Mouse (Mus musculus): ENCODE measurements around the gene Nfkb2. TPM values are rescaled to one million over a fixed set of nuclear protein-coding genes. Genes with fewer than 3 reads are reported as not detected.

Gene Nfkb2
- total and polyA plus RNA-seq, 3 experiments: 27.2 to 43.0 TPM; not detected in 1

GRCm38 (mm10) chr19:46313116-46313515 lies 9.0 kb downstream of the Nfkb2 start:
- no peak overlapping the region for H3K27ac ChIP-seq (ENCODE audit: control insufficient read depth, low read depth, low read length)
- no peaks in the 10 kb centered on the region for H3K9me3 ChIP-seq (replicated peaks; ENCODE audit: insufficient read depth, low read length)
- TF ChIP-seq EP300 (IDR thresholded peaks at IDR 0.05; ENCODE audit: low read depth in 1 of 2, low read length in 2 of 2): no peak
- no peak overlapping the region for H3K4me3 ChIP-seq (ENCODE audit: control insufficient read depth in 1 of 2, insufficient read depth in 1 of 2, low read depth in 2 of 2, low read length in 2 of 2)
- no peak overlapping the region for H3K9ac ChIP-seq (ENCODE audit: control insufficient read depth, low read depth, low read length, poor library complexity, severe bottlenecking)
- H3K36me3 ChIP-seq (ENCODE audit: control insufficient read depth in 1 of 2, insufficient read depth in 2 of 2, low read length in 2 of 2): peaks cover 0 to 16% of the 10 kb centered on the region in 2 experiments; a peak in 2 of 4 replicates
- H3K27me3 ChIP-seq (ENCODE audit: control insufficient read depth in 1 of 2, insufficient read depth in 2 of 2, low read length in 2 of 2): no peaks in the 10 kb centered on the region
- peaks cover 14 to 30% of the 10 kb centered on the region in 2 experiments for H3K4me1 ChIP-seq (ENCODE audit: control insufficient read depth in 1 of 2, insufficient read depth in 2 of 2, low read length in 2 of 2)
- no peaks in the 10 kb centered on the region for H3K79me2 ChIP-seq (ENCODE audit: control insufficient read depth, insufficient read depth, low read length, poor library complexity)
- DNase-seq (ENCODE audit: low read depth, low spot score): no peak

- DNase-seq (ENCODE audit: low read depth, low spot score): no peak
- H3K9me3 ChIP-seq (replicated peaks; ENCODE audit: insufficient read depth, low read length): no peaks in the 10 kb centered on the region
- H3K36me3 ChIP-seq (ENCODE audit: control insufficient read depth in 1 of 2, insufficient read depth in 2 of 2, low read length in 2 of 2): peaks cover 0 to 16% of the 10 kb centered on the region in 2 experiments; a peak in 2 of 4 replicates
- no peak overlapping the region for H3K27ac ChIP-seq (ENCODE audit: control insufficient read depth, low read depth, low read length)
- peaks cover 14 to 30% of the 10 kb centered on the region in 2 experiments for H3K4me1 ChIP-seq (ENCODE audit: control insufficient read depth in 1 of 2, insufficient read depth in 2 of 2, low read length in 2 of 2)
- no peak overlapping the region for H3K4me3 ChIP-seq (ENCODE audit: control insufficient read depth in 1 of 2, insufficient read depth in 1 of 2, low read depth in 2 of 2, low read length in 2 of 2)
- H3K27me3 ChIP-seq (ENCODE audit: control insufficient read depth in 1 of 2, insufficient read depth in 2 of 2, low read length in 2 of 2): no peaks in the 10 kb centered on the region
- no peak overlapping the region for H3K9ac ChIP-seq (ENCODE audit: control insufficient read depth, low read depth, low read length, poor library complexity, severe bottlenecking)
- H3K79me2 ChIP-seq (ENCODE audit: control insufficient read depth, insufficient read depth, low read length, poor library complexity): no peaks in the 10 kb centered on the region
- TF ChIP-seq BHLHE40 (IDR thresholded peaks at IDR 0.05; ENCODE audit: borderline replicate concordance, low read depth, low read length): no peak
- TF ChIP-seq POLR2AphosphoS2 (IDR thresholded peaks at IDR 0.05; ENCODE audit: low read length): no peak
- TF ChIP-seq KAT2A (conservative IDR thresholded peaks at IDR 0.05; ENCODE audit: low read depth, low read length): no peak
- no peak for TF ChIP-seq ZC3H11A (IDR thresholded peaks at IDR 0.05; ENCODE audit: low read depth, low read length)
- no peak for TF ChIP-seq MXI1 (IDR thresholded peaks at IDR 0.05; ENCODE audit: low read depth, low read length)
- no peak for TF ChIP-seq USF2 (IDR thresholded peaks at IDR 0.05; ENCODE audit: borderline replicate concordance in 1 of 2, insufficient read depth in 1 of 2, low read depth in 1 of 2, low read length in 2 of 2)
- 0 out of 4 replicates have a peak, but pooled peaks of 1 of the 2 experiments have one; percentile 12 for TF ChIP-seq POLR2A (IDR thresholded peaks at IDR 0.05; ENCODE audit: control insufficient read depth in 1 of 2, insufficient read depth in 1 of 2, low read depth in 1 of 2, low read length in 2 of 2, poor library complexity in 1 of 2)
- TF ChIP-seq ETS1 (IDR thresholded peaks at IDR 0.05; ENCODE audit: low read depth, low read length): no peak
Observed at GRCm38 (mm10) chr19:46313591-46313990, 9.5 kb downstream of the Nfkb2 start.

- H3K27me3 ChIP-seq (ENCODE audit: control insufficient read depth in 1 of 2, insufficient read depth in 2 of 2, low read length in 2 of 2): no peaks in the 10 kb centered on the region
- peaks cover 14 to 30% of the 10 kb centered on the region in 2 experiments for H3K4me1 ChIP-seq (ENCODE audit: control insufficient read depth in 1 of 2, insufficient read depth in 2 of 2, low read length in 2 of 2)
- H3K4me3 ChIP-seq (ENCODE audit: control insufficient read depth in 1 of 2, insufficient read depth in 1 of 2, low read depth in 2 of 2, low read length in 2 of 2): peak overlapping the region; percentile 7 to 27; a peak in 3 of 4 replicates
- no peaks in the 10 kb centered on the region for H3K79me2 ChIP-seq (ENCODE audit: control insufficient read depth, insufficient read depth, low read length, poor library complexity)
- H3K9me3 ChIP-seq (replicated peaks; ENCODE audit: insufficient read depth, low read length): no peaks in the 10 kb centered on the region
- peak overlapping the region; percentile 40 for H3K9ac ChIP-seq (ENCODE audit: control insufficient read depth, low read depth, low read length, poor library complexity, severe bottlenecking)
- H3K27ac ChIP-seq (ENCODE audit: control insufficient read depth, low read depth, low read length): no peak overlapping the region; the same call in 1 of the 2 replicates
- peak; percentile 64 for DNase-seq (ENCODE audit: low read depth, low spot score)
- peaks cover 0 to 16% of the 10 kb centered on the region in 2 experiments; a peak in 2 of 4 replicates for H3K36me3 ChIP-seq (ENCODE audit: control insufficient read depth in 1 of 2, insufficient read depth in 2 of 2, low read length in 2 of 2)
- TF ChIP-seq NRF1 (IDR thresholded peaks at IDR 0.05; ENCODE audit: insufficient read depth, low read depth, low read length, poor library complexity, severe bottlenecking) (0 out of 2 replicates have a peak, but pooled peaks have one; percentile 24), CTCF (IDR thresholded peaks at IDR 0.05 in 2 of 3, conservative IDR thresholded peaks at IDR 0.05 in 1 of 3; ENCODE audit: control insufficient read depth in 1 of 3, insufficient read depth in 1 of 3, low read depth in 2 of 3, low read length in 3 of 3, poor library complexity in 1 of 3, severe bottlenecking in 1 of 3) (no peak), RAD21 (IDR thresholded peaks at IDR 0.05; ENCODE audit: low read depth, low read length) (no peak), CHD1 (IDR thresholded peaks at IDR 0.05; ENCODE audit: low read depth, low read length) (no peak), SIN3A (IDR thresholded peaks at IDR 0.05; ENCODE audit: low read length) (peak; percentile 54; the same call in 1 of the 2 replicates), NELFE (IDR thresholded peaks at IDR 0.05; ENCODE audit: low read depth, low read length) (no peak), HCFC1 (IDR thresholded peaks at IDR 0.05; ENCODE audit: low read depth, low read length) (no peak), ELF1 (IDR thresholded peaks at IDR 0.05; ENCODE audit: low read depth, low read length) (no peak), SMC3 (IDR thresholded peaks at IDR 0.05; ENCODE audit: low read depth, low read length) (no peak), POLR2AphosphoS5 (IDR thresholded peaks at IDR 0.05; ENCODE audit: borderline replicate concordance, low read depth, low read length) (no peak), TBP (IDR thresholded peaks at IDR 0.05; ENCODE audit: low read depth, low read length) (no peak), MAZ (IDR thresholded peaks at IDR 0.05; ENCODE audit: low read depth, low read length) (0 out of 2 replicates have a peak, but pooled peaks have one; percentile 7), KAT2A (conservative IDR thresholded peaks at IDR 0.05; ENCODE audit: low read depth, low read length) (no peak), ZC3H11A (IDR thresholded peaks at IDR 0.05; ENCODE audit: low read depth, low read length) (no peak), GATA1 (IDR thresholded peaks at IDR 0.05; ENCODE audit: low read depth, low read length) (peak; percentile 37; the same call in 1 of the 2 replicates), ZMIZ1 (IDR thresholded peaks at IDR 0.05; ENCODE audit: low read depth, low read length) (no peak), TCF12 (IDR thresholded peaks at IDR 0.05; ENCODE audit: low read depth, low read length) (peak; percentile 66), MYB (IDR thresholded peaks at IDR 0.05; ENCODE audit: low read depth, low read length) (no peak), ETS1 (IDR thresholded peaks at IDR 0.05; ENCODE audit: low read depth, low read length) (peak; percentile 67)
Observed at GRCm38 (mm10) chr19:46314151-46314601, 10.1 kb downstream of the Nfkb2 start.

Measured in MEL (cell line).